Mouse (Mus musculus): ENCODE measurements around the gene Gtdc1. TPM values are rescaled to one million over a fixed set of nuclear protein-coding genes. Genes with fewer than 3 reads are reported as not detected.

Gtdc1 gene
- total RNA-seq (2023), result 10 to 100 TPM; 30.2 to 30.8 TPM

DNA sequence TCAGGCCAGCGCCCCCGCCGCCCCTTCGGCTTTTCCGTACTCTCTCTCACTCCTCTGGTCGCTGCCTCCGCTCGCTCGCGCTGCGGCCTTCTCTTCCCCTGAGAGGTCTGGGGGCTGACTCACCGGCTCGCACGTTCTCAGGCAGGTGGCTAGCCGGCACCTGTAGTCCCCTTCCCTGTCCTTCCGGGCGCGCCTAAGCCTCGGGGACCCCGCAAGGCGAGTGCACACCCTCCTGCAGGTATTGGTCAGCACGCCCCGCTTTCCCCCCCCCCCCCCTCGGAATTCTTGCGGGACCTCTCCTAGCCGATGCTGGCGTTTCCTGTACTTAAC lies at the start of gene Gtdc1:
Gtdc1 (minus strand) TSS at position 176 of the 330 bp plus-strand sequence.

Other genes with a start within 250 kb of the Gtdc1 start
- 100 to 1,000 TPM; 957 to 958 TPM for gene Zeb2, start 189.7 kb upstream of the Gtdc1 start, total RNA-seq (2023)

All from monocyte, adult 59 days (primary cell).